Mouse (Mus musculus) CH12.LX (cell line): ENCODE results near the gene Phrf1. TPM values are rescaled to one million over a fixed set of nuclear protein-coding genes. Genes with fewer than 3 reads are reported as not detected.
A peak's percentile ranks its signal among the peaks of the same experiment; 100 is the strongest.

Experiments
- DNase-seq: peaks from one replicate; pipeline ENCODE4 v3.0.0-alpha.2; 2013; ENCODE audit errors: extremely low read depth
- H3K27ac ChIP-seq: 2 replicates; pipeline ENCODE4 v1.5.1; 2012; ENCODE audit warnings: low read depth, mild to moderate bottlenecking, control low read depth, moderate library complexity; ENCODE audit not compliant: insufficient read depth
- H3K27me3 ChIP-seq: replicated peaks from 2 replicates; pipeline ENCODE3; 2012; ENCODE audit warnings: inconsistent platforms
- H3K36me3 ChIP-seq, 2 experiments: replicated peaks in 1 of 2; 2 replicates each; pipeline versions ENCODE3 to v1.6.1; 2012; ENCODE audit warnings: inconsistent platforms in 1 of 2, low read length in 1 of 2, mild to moderate bottlenecking in 1 of 2, mixed read lengths in 1 of 2, moderate library complexity in 1 of 2; ENCODE audit not compliant: control insufficient read depth in 1 of 2, insufficient read depth in 1 of 2
- H3K4me1 ChIP-seq, 2 experiments: 2 replicates each; pipeline ENCODE4 v1.6.1; 2012; ENCODE audit warnings: inconsistent platforms in 1 of 2, moderate library complexity in 1 of 2; ENCODE audit not compliant: insufficient read depth in 2 of 2, control insufficient read depth in 1 of 2
- H3K4me2 ChIP-seq: 2 replicates; pipeline ENCODE4 v1.6.1; 2012; ENCODE audit warnings: low read depth, mild to moderate bottlenecking, control low read depth; ENCODE audit not compliant: poor library complexity, insufficient read depth, severe bottlenecking
- H3K4me3 ChIP-seq, 3 experiments: fragments of 150-350 bp in 1 of 3; sonication (generic) in 1 of 3; replicated peaks in 1 of 3; 2 replicates each; pipeline versions ENCODE3 to v1.5.1; 2011 to 2012; ENCODE audit warnings: low read depth in 2 of 3, low read length in 2 of 3, mild to moderate bottlenecking in 2 of 3, moderate library complexity in 2 of 3, control low read depth in 1 of 3, improper control_type of control experiment in 1 of 3, inconsistent platforms in 1 of 3, mixed read lengths in 1 of 3; ENCODE audit not compliant: poor library complexity in 1 of 3
- H3K79me2 ChIP-seq: replicated peaks from 2 replicates; pipeline ENCODE4 v1.6.1; 2012; ENCODE audit warnings: mild to moderate bottlenecking, moderate library complexity; ENCODE audit not compliant: control insufficient read depth, poor library complexity, insufficient read depth, severe bottlenecking; ENCODE audit errors: extremely low read depth
- H3K9ac ChIP-seq: 2 replicates; pipeline ENCODE4 v1.6.1; 2012; ENCODE audit warnings: low read depth, mild to moderate bottlenecking, control low read depth, moderate library complexity; ENCODE audit not compliant: insufficient read depth
- H3K9me3 ChIP-seq: replicated peaks from 2 replicates; pipeline ENCODE3; 2012; ENCODE audit warnings: low read length, inconsistent platforms, mixed read lengths
- CHD1 ChIP-seq: IDR thresholded peaks from 2 replicates; pipeline ENCODE4 v1.6.1; 2012; ENCODE audit warnings: low read depth, low read length, improper control_type of control experiment, inconsistent platforms
- CHD2 ChIP-seq: IDR thresholded peaks from 2 replicates; pipeline ENCODE4 v1.6.1; 2011; ENCODE audit warnings: low read length, improper control_type of control experiment
- CTCF ChIP-seq, 2 experiments: IDR thresholded peaks in 1 of 2; conservative IDR thresholded peaks in 1 of 2; 2 replicates each; pipeline ENCODE4 v1.5.1; 2011 to 2012; ENCODE audit warnings: low read depth in 2 of 2, low read length in 2 of 2, improper control_type of control experiment in 1 of 2, inconsistent platforms in 1 of 2, mild to moderate bottlenecking in 1 of 2, moderate library complexity in 1 of 2
- E2F4 ChIP-seq: IDR thresholded peaks from 2 replicates; pipeline ENCODE4 v1.6.1; 2011; ENCODE audit warnings: low read depth, low read length, improper control_type of control experiment; ENCODE audit not compliant: insufficient replicate concordance
- ELF1 ChIP-seq: IDR thresholded peaks from 2 replicates; pipeline ENCODE4 v1.6.1; 2014; ENCODE audit warnings: low read depth, mild to moderate bottlenecking, inconsistent platforms, low read length, improper control_type of control experiment
- EP300 ChIP-seq: IDR thresholded peaks from 2 replicates; pipeline ENCODE4 v1.6.1; 2011; ENCODE audit warnings: low read length, improper control_type of control experiment
- GABPA ChIP-seq: IDR thresholded peaks from 2 replicates; pipeline ENCODE4 v1.6.1; 2012; ENCODE audit warnings: low read depth, low read length, improper control_type of control experiment, inconsistent platforms; ENCODE audit not compliant: insufficient replicate concordance
- HCFC1 ChIP-seq: IDR thresholded peaks from 2 replicates; pipeline ENCODE4 v1.6.1; 2012; ENCODE audit warnings: low read depth, mild to moderate bottlenecking, inconsistent platforms, low read length, improper control_type of control experiment
- IRF4 ChIP-seq: IDR thresholded peaks from 2 replicates; pipeline ENCODE4 v1.6.1; 2014; ENCODE audit warnings: low read depth, mild to moderate bottlenecking, inconsistent platforms, low read length, improper control_type of control experiment
- JUN ChIP-seq: IDR thresholded peaks from 2 replicates; pipeline ENCODE4 v1.6.1; 2011; ENCODE audit warnings: low read depth, mild to moderate bottlenecking, low read length, improper control_type of control experiment, moderate library complexity; ENCODE audit not compliant: insufficient read depth
- JUND ChIP-seq: conservative IDR thresholded peaks from 2 replicates; pipeline ENCODE4 v1.6.1; 2011; ENCODE audit warnings: low read depth, low read length, improper control_type of control experiment
- KAT2A ChIP-seq: IDR thresholded peaks from 2 replicates; pipeline ENCODE4 v1.6.1; 2012; ENCODE audit warnings: low read length, improper control_type of control experiment, inconsistent platforms; ENCODE audit not compliant: insufficient replicate concordance
- MAFK ChIP-seq: IDR thresholded peaks from 2 replicates; pipeline ENCODE4 v1.6.1; 2011; ENCODE audit warnings: low read length, improper control_type of control experiment; ENCODE audit not compliant: insufficient replicate concordance
- MAX ChIP-seq: IDR thresholded peaks from 2 replicates; pipeline ENCODE4 v1.6.1; 2011; ENCODE audit warnings: low read length, improper control_type of control experiment
- MEF2A ChIP-seq: IDR thresholded peaks from 2 replicates; pipeline ENCODE4 v1.6.1; 2014; ENCODE audit warnings: low read depth, mild to moderate bottlenecking, inconsistent platforms, low read length, improper control_type of control experiment, borderline replicate concordance
- MXI1 ChIP-seq: IDR thresholded peaks from 2 replicates; pipeline ENCODE4 v1.6.1; 2011; ENCODE audit warnings: mild to moderate bottlenecking, low read depth, low read length, improper control_type of control experiment
- MYC ChIP-seq: IDR thresholded peaks from 2 replicates; pipeline ENCODE4 v1.6.1; 2011; ENCODE audit warnings: low read depth, mild to moderate bottlenecking, improper control_type of control experiment, low read length
- NELFE ChIP-seq: IDR thresholded peaks from 2 replicates; pipeline ENCODE4 v1.6.1; 2011; ENCODE audit warnings: low read depth, low read length, improper control_type of control experiment
- POLR2A ChIP-seq: IDR thresholded peaks from 2 replicates; pipeline ENCODE4 v1.6.1; 2011; ENCODE audit warnings: low read depth, mild to moderate bottlenecking, improper control_type of control experiment, low read length
- POLR2AphosphoS2 ChIP-seq: IDR thresholded peaks from 2 replicates; pipeline ENCODE4 v1.6.1; 2011; ENCODE audit warnings: low read depth, low read length, improper control_type of control experiment
- RAD21 ChIP-seq: IDR thresholded peaks from 2 replicates; pipeline ENCODE4 v1.6.1; 2011; ENCODE audit warnings: low read depth, mild to moderate bottlenecking, low read length, improper control_type of control experiment, moderate library complexity
- RCOR1 ChIP-seq: conservative IDR thresholded peaks from 2 replicates; pipeline ENCODE4 v1.6.1; 2012; ENCODE audit warnings: low read depth, mild to moderate bottlenecking, inconsistent platforms, low read length, improper control_type of control experiment
- SIN3A ChIP-seq: IDR thresholded peaks from 2 replicates; pipeline ENCODE4 v1.6.1; 2012; ENCODE audit warnings: low read length, improper control_type of control experiment, inconsistent platforms
- TBP ChIP-seq: conservative IDR thresholded peaks from 2 replicates; pipeline ENCODE4 v1.6.1; 2011; ENCODE audit warnings: low read depth, low read length, improper control_type of control experiment
- TCF12 ChIP-seq: IDR thresholded peaks from 2 replicates; pipeline ENCODE4 v1.6.1; 2014; ENCODE audit warnings: low read depth, mild to moderate bottlenecking, inconsistent platforms, low read length, improper control_type of control experiment
- UBTF ChIP-seq: IDR thresholded peaks from 2 replicates; pipeline ENCODE4 v1.6.1; 2012; ENCODE audit warnings: low read depth, mild to moderate bottlenecking, inconsistent platforms, low read length, improper control_type of control experiment, moderate library complexity
- USF1 ChIP-seq: IDR thresholded peaks from 2 replicates; pipeline ENCODE4 v1.6.1; 2014; ENCODE audit warnings: low read depth, mild to moderate bottlenecking, inconsistent platforms, low read length, improper control_type of control experiment
- USF2 ChIP-seq: conservative IDR thresholded peaks from 2 replicates; pipeline ENCODE4 v1.6.1; 2011; ENCODE audit warnings: low read depth, low read length, improper control_type of control experiment
- ZNF384 ChIP-seq: IDR thresholded peaks from 2 replicates; pipeline ENCODE4 v1.6.1; 2012; ENCODE audit warnings: low read depth, low read length, improper control_type of control experiment, inconsistent platforms
- dilution Hi-C: fragments of 300-500 bp; cut with MboI; formaldehyde crosslinking; loops from 2 replicates; pipeline ENCODE4 v1.14.3; 2020; ENCODE audit warnings: low sequenced_read_pairs; ENCODE audit not compliant: extremely low pct_unique_long_range_greater_than_20kb, extremely low pct_ligation_motif_present
- in situ Hi-C: fragments of 300-500 bp; cut with MboI; formaldehyde crosslinking; loops from 3 replicates; pipeline ENCODE4 v1.14.3; 2019; ENCODE audit warnings: low sequenced_read_pairs, low pct_ligation_motif_present, low pct_unique_long_range_greater_than_20kb, mixed read lengths
- polyA plus RNA-seq: library from polyadenylated mRNA; unstranded; fragments of >175 nt; gene quantifications from 2 replicates; pipeline ENCODE4 v1.2.1, GENCODE M21; 2012; ENCODE audit warnings: low read depth; ENCODE audit not compliant: insufficient read length
- total RNA-seq, 2 experiments: library from RNA; depleted of rRNA; stranded (reverse); fragments of 300-350 nt in 1 of 2; fragments of >200 nt in 1 of 2; gene quantifications; 2 replicates each; pipeline ENCODE4 v1.2.3; 2012 to 2014

The Phrf1 gene
- total and polyA plus RNA-seq, 3 experiments = 22.4 to 59.2 (median 52.5) TPM

GRCm38 (mm10) chr7:141270631-141271030 lies 42.0 kb downstream of the Phrf1 start:
- H3K4me1 ChIP-seq = peaks cover 5 to 26% of the 10 kb centered on the region in 2 experiments
- dilution Hi-C loops = no loop called here
- H3K27me3 ChIP-seq = no peaks in the 10 kb centered on the region

GRCm38 (mm10) chr7:141275356-141275755 lies 46.8 kb downstream of the Phrf1 start:
- dilution Hi-C loops = no loop called here
- Histone ChIP-seq H3K27ac (peak overlapping the region; percentile 93), H3K9ac (peak overlapping the region; percentile 58; the same call in 1 of the 2 replicates), H3K4me3 (peak overlapping the region; percentile 30 to 42 (median 38)), H3K4me1 (peaks cover 36 to 62% of the 10 kb centered on the region in 2 experiments), H3K36me3 (peaks cover 0 to 22% of the 10 kb centered on the region in 2 experiments), H3K4me2 (peak overlapping the region; percentile 53), H3K27me3 (no peaks in the 10 kb centered on the region), H3K9me3 (no peaks in the 10 kb centered on the region), H3K79me2 (no peaks in the 10 kb centered on the region)
- in situ Hi-C loops = loop anchor here (5.0 kb wide), 1 partner anchor 42 kb away; no protein-coding TSS in a partner anchor
- peak; percentile 87 for DNase-seq
- TF ChIP-seq IRF4 (peak; percentile 81; the same call in 1 of the 2 replicates), POLR2AphosphoS2 (no peak), MAFK (peak; percentile 53; the same call in 1 of the 2 replicates), USF2 (no peak), USF1 (no peak), CTCF (conservative IDR thresholded peaks at IDR 0.05 in 1 of 2, IDR thresholded peaks at IDR 0.05 in 1 of 2; ENCODE audit: low read depth in 2 of 2, low read length in 2 of 2) (no peak), ELF1 (peak; percentile 42), MAX (peak; percentile 64), TCF12 (peak; percentile 93), CHD2 (peak; percentile 70), EP300 (peak; percentile 93), TBP (0 out of 2 replicates have a peak, but pooled peaks have one; percentile 46), SIN3A (peak; percentile 87), MEF2A (peak; percentile 84), MYC (0 out of 2 replicates have a peak, but pooled peaks have one; percentile 66), MXI1 (peak; percentile 46; the same call in 1 of the 2 replicates), POLR2A (0 out of 2 replicates have a peak, but pooled peaks have one; percentile 40), E2F4 (no peak), CHD1 (peak; percentile 98), RCOR1 (peak; percentile 75), UBTF (0 out of 2 replicates have a peak, but pooled peaks have one; percentile 62), NELFE (peak; percentile 28; the same call in 1 of the 2 replicates), HCFC1 (peak; percentile 45; the same call in 1 of the 2 replicates), RAD21 (no peak; the same call in 1 of the 2 replicates), JUN (peak; percentile 22; the same call in 1 of the 2 replicates), GABPA (no peak), ZNF384 (peak; percentile 22; the same call in 1 of the 2 replicates), JUND (peak; percentile 38; the same call in 1 of the 2 replicates), KAT2A (0 out of 2 replicates have a peak, but pooled peaks have one; percentile 58)

More at GRCm38 (mm10) chr7:141270631-141271030, 42.0 kb downstream of the Phrf1 start:
- H3K36me3 ChIP-seq = peaks cover 0 to 31% of the 10 kb centered on the region in 2 experiments
- no peak for TF ChIP-seq HCFC1
- no peak for TF ChIP-seq MAX
- no peak for TF ChIP-seq POLR2AphosphoS2
- TF ChIP-seq CTCF (conservative IDR thresholded peaks at IDR 0.05 in 1 of 2, IDR thresholded peaks at IDR 0.05 in 1 of 2; ENCODE audit: low read depth in 2 of 2, low read length in 2 of 2) = no peak
- no peak for TF ChIP-seq MEF2A
- no peak for TF ChIP-seq USF2
- TF ChIP-seq ZNF384 = no peak
- no peak for TF ChIP-seq ELF1
- H3K27ac ChIP-seq = no peak overlapping the region
- H3K9me3 ChIP-seq = no peaks in the 10 kb centered on the region
- no peak for DNase-seq
- no peaks in the 10 kb centered on the region for H3K79me2 ChIP-seq
- no peak overlapping the region for H3K4me2 ChIP-seq
- H3K4me3 ChIP-seq = no peak overlapping the region
- in situ Hi-C loops = no loop called here
- H3K9ac ChIP-seq = no peak overlapping the region
